Mouse (Mus musculus) neural tube, embryonic 10.5 days (tissue): ENCODE data around the gene Itpr2.
"Not testable (repeated sequence)": the region's sequence is repeated elsewhere in the genome, so short reads cannot be mapped to it uniquely, and the experiment has no call there.

Source experiments
- DNase-seq: peaks from one replicate; pipeline ENCODE4 v3.0.0-alpha.2; 2017; ENCODE audit warnings: low spot score; ENCODE audit errors: extremely low spot score

Gene Itpr2

GRCm38 (mm10) chr6:146470378-146470777 is 31.6 kb downstream of the Itpr2 start:
- no peak for DNase-seq

- DNase-seq = no peak
Observed at GRCm38 (mm10) chr6:146469936-146470335, 32.1 kb downstream of the Itpr2 start.

DNA sequence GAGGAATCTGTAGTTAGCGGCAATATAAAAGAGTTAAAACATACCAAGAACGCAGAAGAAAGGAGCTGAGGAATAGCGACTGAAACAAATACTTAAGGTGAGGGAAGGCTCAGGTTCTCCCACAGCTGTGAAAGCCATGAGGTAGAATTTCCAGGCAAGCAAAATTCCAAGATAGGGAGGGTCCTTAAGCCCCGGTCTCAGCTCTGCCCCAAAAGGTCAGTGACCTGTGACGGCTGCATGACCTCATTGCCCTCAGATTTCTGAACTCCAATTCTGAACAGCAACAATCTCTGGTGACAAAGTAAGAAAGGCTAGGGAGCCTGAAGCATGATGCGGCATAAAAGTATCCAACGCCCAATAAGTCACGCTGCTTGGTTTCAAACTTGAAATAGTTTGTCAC is 33.7 kb downstream of the Itpr2 start:
- peak; percentile 30 for DNase-seq

DNA sequence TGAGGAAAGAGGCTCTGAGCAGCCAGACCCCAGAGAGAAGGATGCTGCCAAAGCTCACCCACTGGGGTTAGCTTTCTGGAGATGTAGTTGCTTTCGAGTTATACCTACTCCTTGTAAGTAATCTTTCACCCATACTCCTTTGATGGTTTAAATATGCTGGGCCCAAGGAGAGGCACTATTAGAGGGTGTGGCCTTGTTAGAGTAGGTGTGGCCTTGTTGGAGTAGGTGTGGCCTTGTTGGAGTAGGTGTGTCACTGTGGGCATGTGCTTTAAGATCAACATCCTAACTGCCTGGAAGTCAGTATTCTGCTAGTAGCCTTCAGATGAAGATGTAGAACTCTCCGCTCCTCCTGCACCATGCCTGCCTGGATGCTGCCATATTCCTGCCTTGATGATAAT is 37.4 kb downstream of the Itpr2 start:
- not testable (repeated sequence) for DNase-seq

DNA sequence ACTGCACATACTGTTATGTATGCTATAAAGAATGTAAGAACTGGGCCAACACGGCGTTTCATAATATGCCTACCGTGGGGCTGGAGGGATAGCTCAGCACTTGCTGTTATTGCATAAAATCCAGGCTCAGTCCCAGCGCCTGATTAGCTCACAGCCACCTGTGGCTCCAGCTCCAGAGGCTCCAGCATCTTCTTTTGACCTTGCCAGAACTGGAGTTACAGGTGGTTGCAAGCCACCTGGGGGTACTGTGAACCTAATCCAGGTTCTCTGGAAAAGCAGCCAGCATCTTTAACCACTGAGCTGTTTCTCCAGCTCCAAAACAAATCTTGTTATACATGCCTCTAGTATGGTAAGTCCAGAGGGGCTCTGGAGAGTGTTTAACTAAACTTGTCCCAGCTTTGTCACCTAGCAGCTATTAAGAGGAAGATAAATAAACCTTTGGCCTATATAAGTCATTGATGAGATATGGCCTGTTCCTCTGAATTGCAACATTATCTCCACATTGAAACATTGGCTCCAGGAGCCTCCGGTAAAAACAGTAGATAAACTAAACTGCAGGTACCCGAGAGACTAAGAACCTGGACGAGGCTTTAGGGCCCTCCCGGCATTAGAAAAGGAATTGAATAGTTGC is 37.9 kb downstream of the Itpr2 start:
- no peak for DNase-seq

- DNase-seq = no peak
Observed at GRCm38 (mm10) chr6:146460936-146461335, 41.1 kb downstream of the Itpr2 start.

DNA sequence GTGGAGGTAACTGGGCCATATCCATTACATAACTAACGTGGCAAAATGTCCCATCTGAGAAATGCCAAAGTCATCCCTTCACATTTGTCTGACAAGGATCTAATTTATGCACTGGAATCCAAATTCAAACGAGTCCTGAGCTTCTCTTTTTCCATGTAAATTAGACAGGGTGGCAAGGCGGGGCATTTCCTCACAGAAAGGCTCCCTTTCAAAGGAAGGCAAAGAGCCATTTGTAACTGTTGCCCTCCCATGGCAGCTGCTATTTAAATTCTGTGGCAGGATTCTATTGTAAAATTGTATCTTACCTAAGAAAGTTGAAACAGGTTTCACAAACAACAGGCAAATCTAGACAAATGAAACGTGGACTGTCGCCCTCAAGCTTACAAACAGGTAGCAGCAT is 43.6 kb downstream of the Itpr2 start:
- DNase-seq = no peak

GRCm38 (mm10) chr6:146456741-146457140 is 45.3 kb downstream of the Itpr2 start:
- no peak for DNase-seq

DNA sequence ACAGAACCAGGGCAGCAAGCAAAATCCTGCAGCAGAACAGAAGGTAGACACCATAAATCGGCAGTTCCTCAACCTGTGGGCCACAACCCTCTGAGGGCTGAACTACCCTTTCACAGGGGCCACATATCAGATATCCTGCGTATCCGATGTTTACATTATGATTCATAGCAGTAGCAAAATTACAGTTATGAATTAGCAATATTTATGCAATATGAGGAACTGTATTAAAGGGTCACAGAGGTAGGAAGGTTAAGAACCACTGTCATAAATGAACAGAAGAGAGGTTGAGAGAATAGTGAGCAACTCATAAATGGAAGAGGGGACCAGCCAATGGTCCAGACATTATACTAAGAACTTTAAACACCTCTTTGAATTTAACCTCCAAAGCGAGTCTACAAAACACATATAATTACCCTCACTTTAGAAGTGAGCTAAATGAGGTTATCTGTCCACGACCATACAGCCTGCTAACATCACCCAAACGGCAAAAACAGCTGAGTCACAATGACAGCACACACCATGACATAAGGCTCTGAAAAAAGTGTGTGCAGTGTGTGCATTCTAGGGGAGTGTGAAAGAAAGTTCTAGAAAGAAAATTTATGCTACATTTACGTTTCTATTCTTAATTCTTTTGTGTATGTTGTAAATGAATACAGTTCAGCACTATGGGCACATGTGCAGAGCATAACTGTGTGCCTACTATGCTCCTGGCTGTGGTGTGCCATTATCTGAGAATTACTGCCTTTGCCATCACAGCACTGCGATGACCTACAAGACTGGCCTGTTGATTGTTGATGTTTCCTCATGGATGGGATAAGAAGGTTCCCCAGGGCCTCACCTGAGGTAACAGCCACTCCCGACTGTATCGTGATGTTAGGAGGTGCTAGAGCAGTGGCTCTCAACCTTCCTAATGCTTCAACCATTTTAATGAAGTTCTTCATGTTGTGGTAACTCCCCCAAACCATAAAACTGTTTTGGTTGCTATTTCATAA is 47.2 kb downstream of the Itpr2 start:
- DNase-seq = no peak

GRCm38 (mm10) chr6:146452474-146452873 is 49.5 kb downstream of the Itpr2 start:
- no peak for DNase-seq

DNA sequence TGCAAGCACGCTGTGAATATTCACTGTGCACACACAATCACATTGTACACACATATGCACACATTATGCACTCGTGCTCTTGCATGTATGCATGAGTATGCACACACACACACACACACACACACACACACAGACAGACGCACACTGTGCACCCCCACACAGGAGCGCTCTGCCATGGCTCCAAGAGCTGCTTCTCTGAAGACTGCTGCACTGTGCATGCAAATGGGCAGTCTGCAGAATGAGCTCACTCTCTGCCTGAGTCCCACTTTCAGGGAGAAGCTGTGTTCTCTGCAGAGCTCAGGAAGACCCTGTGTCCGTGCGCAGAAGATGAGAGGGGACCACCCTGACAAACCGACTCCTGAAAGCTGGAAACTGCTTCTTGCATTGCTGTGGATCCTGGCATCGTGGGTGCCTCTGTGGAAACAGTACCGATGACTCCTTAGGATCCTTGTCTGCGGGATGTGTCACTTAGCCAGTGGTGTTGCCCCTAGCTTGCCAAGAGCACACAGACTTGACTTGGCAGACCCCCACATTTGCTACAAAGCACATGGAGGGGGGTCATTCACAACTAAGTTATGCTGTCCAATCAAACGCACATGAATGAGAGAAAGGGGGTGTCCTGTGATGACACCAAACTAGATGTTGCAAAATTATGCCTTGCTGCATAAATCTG is 55.9 kb downstream of the Itpr2 start:
- DNase-seq = no peak

DNA sequence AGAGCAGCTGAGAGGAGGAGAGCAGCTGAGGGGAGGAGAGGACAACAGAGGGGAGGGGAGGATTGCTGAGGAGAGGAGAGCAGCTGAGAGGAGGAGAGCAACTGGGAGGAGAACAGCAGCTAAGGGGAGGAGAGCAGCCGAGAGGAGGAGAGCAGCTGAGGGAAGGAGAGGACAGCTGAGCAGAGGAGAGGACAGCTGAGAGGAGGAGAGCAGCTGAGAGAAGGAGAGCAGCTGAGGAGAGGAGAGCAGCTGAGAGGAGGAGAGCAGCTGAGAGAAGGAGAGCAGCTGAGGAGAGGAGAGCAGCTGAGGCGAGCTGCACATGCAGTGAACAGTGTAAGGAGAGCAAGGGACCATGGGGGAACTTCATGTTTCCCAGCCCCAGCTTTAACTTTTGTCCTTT is 62.2 kb downstream of the Itpr2 start:
- DNase-seq = no peak

DNA sequence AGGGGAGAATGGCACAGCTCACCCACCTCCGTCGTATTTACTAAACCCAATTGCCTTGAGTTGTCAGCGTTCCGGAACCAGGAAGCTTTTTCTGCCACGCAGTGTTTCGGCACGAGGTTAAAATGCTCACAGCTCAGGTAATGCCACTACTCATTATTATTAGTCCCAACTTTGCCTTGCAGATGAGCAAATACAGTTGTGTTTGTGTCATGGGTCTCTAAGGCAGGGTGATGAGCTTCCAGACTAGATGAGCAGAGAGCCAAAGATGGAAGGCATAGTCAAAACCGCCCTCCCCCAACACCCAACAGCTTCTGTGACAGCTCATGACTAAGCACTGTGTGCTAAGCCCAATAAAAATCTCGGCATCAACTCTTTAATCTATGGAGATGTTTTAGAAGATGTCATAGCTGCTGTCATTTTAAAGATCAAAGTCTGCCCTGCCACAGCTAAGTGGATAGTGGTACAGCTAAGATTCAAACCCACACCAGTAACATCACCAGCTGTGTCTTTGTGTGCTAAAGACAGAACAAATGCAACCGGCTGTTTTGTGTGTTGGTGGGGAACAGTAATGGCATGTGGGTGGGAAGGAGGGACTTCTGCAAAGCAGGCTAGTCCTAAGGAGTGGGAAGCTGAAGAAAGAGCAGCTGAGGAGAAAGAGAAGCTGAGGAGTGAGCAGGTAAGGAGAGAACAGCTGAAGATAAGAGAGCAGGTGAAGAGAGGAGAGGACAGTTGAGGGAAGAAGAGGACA is 62.8 kb downstream of the Itpr2 start:
- DNase-seq = no peak

DNA sequence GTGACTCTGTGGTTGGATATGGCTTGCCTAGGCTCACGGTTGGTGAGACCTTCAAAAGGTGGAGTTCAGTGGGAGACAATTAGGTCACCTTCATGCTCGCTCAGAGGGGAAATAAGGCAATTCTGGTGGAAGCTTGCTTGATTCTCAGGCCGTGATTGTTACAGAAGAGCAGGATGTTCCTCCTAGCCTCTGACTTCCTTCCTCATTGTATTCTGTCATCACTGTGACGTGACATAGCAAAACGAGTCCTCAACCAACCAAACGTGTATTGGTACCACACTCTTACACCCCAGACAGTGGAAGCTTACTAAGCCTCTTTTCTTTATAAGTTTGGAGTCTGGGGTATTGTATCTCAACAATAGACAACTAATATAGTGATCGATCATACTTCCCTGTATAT is 64.0 kb downstream of the Itpr2 start:
- DNase-seq = no peak

GRCm38 (mm10) chr6:146436916-146437496 is 65.0 kb downstream of the Itpr2 start:
- DNase-seq = no peak

DNA sequence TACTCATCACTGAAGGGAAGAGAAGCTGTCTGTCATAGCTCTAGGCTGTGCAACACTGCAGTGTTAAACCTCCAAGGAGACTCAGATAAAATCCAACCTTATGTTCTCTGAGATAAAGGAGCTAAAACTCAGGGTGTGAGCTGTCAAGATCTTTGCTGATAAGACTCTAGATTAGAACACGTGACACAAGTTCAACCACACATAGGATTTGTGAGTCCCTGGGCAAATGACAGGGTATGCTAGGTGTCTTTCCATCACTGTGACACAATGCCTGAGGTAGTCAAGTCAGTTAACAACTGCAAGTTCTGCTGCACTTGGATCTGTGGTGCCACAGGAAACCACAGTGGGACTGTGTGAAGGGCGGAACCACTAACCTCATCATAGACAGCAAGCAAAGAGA is 67.8 kb downstream of the Itpr2 start:
- no peak for DNase-seq

GRCm38 (mm10) chr6:146432218-146432865 is 69.7 kb downstream of the Itpr2 start:
- DNase-seq = no peak

DNA sequence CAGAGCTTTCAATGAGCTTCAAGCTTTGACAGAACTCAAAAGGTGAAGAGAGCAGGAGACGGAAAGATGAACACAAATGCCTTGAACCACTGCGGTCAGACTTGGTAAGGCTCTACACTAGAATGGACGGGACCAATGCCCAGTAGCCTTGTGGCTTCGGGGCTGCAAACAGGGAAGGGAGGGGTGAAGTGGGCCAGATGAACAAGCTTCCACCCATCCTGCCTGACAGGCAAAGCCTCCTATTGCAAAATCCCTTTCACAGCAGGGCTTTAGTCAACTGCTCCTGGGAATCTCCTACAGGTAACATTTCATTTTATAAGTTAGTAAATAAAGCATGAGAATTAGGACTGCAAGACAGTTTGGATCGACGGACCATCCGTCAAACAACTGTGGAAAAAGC is 70.2 kb downstream of the Itpr2 start:
- DNase-seq = no peak

DNA sequence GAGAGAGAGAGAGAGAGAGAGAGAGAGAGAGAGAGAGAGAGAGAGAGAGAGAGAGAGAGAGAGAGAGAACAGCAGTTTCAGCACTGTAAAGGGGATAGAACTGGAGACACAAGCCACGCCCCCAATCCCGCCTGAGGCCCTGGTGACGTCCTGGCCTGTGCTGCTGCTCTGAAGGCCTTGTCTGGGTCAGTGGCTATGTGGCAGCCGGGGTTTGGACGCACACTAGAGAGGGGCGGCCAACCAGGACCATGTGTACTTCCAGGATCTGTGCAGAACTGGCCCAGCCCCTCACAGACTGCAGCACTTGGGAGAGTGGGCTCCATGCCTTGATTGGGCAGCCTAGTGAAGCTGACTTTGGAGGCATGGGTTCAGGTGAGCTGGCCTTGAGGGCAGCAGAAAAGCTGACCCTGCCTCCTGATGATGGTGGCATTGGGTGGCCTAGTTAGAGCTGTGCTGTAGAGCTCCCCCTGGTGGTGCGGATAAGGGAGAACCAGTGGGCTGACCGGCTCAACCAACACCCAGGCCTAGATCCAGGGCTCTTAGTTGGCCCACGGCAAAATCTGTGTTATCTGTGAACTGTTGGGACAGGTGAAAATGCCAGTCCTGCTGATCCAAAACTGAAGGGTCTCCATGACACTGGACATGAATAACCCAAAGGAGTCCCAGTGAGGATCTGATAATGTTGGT is 72.2 kb downstream of the Itpr2 start:
- peak; percentile 53 for DNase-seq

- DNase-seq = no peak
Observed at GRCm38 (mm10) chr6:146424778-146425177, 77.2 kb downstream of the Itpr2 start.
